Mouse (Mus musculus) ES-Bruce4 (cell line): ENCODE measurements around the gene Setd5. TPM values are rescaled to one million over a fixed set of nuclear protein-coding genes. Genes with fewer than 3 reads are reported as not detected.

ENCODE experiments used
- H3K27ac ChIP-seq: 2 replicates; pipeline ENCODE4 v1.5.1; 2012; ENCODE audit warnings: low read length, inconsistent platforms; ENCODE audit not compliant: insufficient read depth
- H3K27me3 ChIP-seq: 2 replicates; pipeline ENCODE4 v1.6.1; 2012; ENCODE audit warnings: mild to moderate bottlenecking, low read length, inconsistent platforms; ENCODE audit not compliant: control insufficient read depth, poor library complexity, insufficient read depth, severe bottlenecking
- H3K36me3 ChIP-seq: 2 replicates; pipeline ENCODE4 v1.6.1; 2012; ENCODE audit warnings: inconsistent platforms, mild to moderate bottlenecking, low read length, moderate library complexity; ENCODE audit not compliant: control insufficient read depth, poor library complexity, insufficient read depth, severe bottlenecking
- H3K4me1 ChIP-seq: one replicate; pipeline ENCODE4 v1.8.1; 2011; ENCODE audit warnings: low read length; ENCODE audit not compliant: control insufficient read depth, insufficient read depth
- H3K4me3 ChIP-seq: 2 replicates; pipeline ENCODE4 v1.5.1; 2011; ENCODE audit warnings: low read depth, mild to moderate bottlenecking, low read length
- H3K9ac ChIP-seq: 2 replicates; pipeline ENCODE4 v1.6.1; 2012; ENCODE audit warnings: low read depth, mild to moderate bottlenecking, inconsistent platforms; ENCODE audit not compliant: poor library complexity, severe bottlenecking
- H3K9me3 ChIP-seq: replicated peaks from 2 replicates; pipeline ENCODE4 v1.6.1; 2012; ENCODE audit warnings: mild to moderate bottlenecking, low read length, inconsistent platforms; ENCODE audit not compliant: control insufficient read depth, poor library complexity, insufficient read depth, severe bottlenecking
- CTCF ChIP-seq: IDR thresholded peaks from one replicate; pipeline ENCODE4 v1.8.1; 2011; ENCODE audit warnings: low read depth, low read length
- EP300 ChIP-seq: IDR thresholded peaks from 2 replicates; pipeline ENCODE4 v1.6.1; 2011; ENCODE audit warnings: low read depth, low read length; ENCODE audit not compliant: insufficient read depth
- POLR2A ChIP-seq: IDR thresholded peaks from one replicate; pipeline ENCODE4 v1.8.1; 2011; ENCODE audit warnings: low read length; ENCODE audit not compliant: insufficient read depth
- polyA plus RNA-seq: library from polyadenylated mRNA; stranded (reverse); fragments of >200 nt; gene quantifications from 2 replicates; pipeline ENCODE4 v1.2.4, GENCODE M21; 2011; ENCODE audit warnings: low read depth; ENCODE audit not compliant: missing spikeins, insufficient read depth, insufficient read length

The Setd5 gene
- polyA plus RNA-seq, 1 experiment, result 233 TPM

DNA sequence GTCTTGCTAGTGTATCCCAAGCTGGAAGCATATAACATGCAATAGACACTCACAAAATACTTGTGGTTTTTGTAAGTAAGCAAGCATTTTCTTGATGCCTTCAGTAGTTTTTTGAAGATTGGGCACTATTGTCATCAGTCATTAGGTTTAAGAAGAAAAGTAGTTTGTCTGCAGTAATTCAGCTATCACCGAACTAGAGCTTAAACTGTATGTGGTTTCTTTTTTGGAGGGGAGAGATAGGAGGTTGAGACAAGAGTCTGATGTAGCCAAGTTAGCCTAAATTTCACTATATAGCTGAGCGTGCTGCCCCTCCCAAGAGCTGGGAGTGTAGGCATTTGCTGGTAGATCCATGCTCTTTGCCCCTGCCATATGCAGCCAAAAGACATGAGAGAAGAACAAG is 28.8 kb upstream of the Setd5 start:
- peaks cover 28% of the 10 kb centered on the region for H3K36me3 ChIP-seq
- H3K4me1 ChIP-seq, result no peaks in the 10 kb centered on the region
- no peaks in the 10 kb centered on the region for H3K27me3 ChIP-seq
- TF ChIP-seq EP300 (no peak), POLR2A (no peak), CTCF (no peak)
- no peaks in the 10 kb centered on the region for H3K9me3 ChIP-seq
- no peak overlapping the region for H3K9ac ChIP-seq
- no peak overlapping the region for H3K27ac ChIP-seq
- H3K4me3 ChIP-seq, result no peak overlapping the region

DNA sequence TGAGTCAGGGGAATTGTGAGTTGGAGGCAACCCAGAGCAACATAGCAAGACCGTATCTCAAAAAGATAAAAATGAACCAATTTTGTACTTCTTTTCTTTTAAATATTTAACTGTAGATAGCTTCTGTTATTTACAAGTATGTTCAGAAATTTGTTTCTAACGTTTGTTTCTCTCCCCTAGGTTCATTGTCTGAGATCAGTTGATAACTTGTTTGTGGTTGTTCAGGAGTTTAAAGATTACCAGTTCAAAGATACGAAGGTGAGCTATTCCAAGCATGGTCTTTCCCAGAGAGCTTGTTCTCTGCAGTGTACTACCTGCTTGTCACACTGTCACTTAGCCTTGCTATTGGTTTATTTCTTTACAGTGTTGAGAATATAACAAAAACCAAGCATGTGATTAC is 28.0 kb upstream of the Setd5 start:
- H3K4me3 ChIP-seq, result no peak overlapping the region
- H3K9ac ChIP-seq, result no peak overlapping the region
- H3K36me3 ChIP-seq, result peaks cover 34% of the 10 kb centered on the region
- H3K4me1 ChIP-seq, result no peaks in the 10 kb centered on the region
- TF ChIP-seq POLR2A, result no peak
- no peak for TF ChIP-seq EP300
- TF ChIP-seq CTCF, result no peak
- H3K27me3 ChIP-seq, result no peaks in the 10 kb centered on the region
- no peaks in the 10 kb centered on the region for H3K9me3 ChIP-seq
- H3K27ac ChIP-seq, result no peak overlapping the region

DNA sequence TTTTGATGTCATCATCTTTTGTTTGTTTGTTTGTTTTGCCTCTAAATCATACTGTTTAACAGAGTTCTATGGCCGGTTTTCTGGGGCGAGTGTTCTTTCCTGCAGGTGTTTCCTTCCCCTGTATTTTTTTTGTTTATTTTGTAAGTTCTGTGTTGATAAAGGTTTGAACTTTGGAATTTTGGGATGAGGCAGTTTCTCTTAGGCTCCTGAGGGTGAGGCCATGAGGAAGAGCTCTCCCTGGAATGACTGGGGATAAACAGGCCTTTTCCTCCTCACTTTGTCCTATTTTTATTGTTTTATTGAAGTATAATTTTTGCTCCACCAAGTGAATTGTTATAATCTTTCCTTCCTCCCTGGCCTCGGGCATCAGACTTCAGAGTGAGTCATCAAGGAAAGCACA is 24.2 kb upstream of the Setd5 start:
- Histone ChIP-seq H3K9me3 (no peaks in the 10 kb centered on the region), H3K36me3 (peaks cover 61% of the 10 kb centered on the region), H3K27ac (no peak overlapping the region), H3K27me3 (no peaks in the 10 kb centered on the region), H3K9ac (no peak overlapping the region), H3K4me1 (no peaks in the 10 kb centered on the region), H3K4me3 (no peak overlapping the region)
- TF ChIP-seq POLR2A, result no peak
- TF ChIP-seq CTCF, result no peak
- TF ChIP-seq EP300, result no peak

DNA sequence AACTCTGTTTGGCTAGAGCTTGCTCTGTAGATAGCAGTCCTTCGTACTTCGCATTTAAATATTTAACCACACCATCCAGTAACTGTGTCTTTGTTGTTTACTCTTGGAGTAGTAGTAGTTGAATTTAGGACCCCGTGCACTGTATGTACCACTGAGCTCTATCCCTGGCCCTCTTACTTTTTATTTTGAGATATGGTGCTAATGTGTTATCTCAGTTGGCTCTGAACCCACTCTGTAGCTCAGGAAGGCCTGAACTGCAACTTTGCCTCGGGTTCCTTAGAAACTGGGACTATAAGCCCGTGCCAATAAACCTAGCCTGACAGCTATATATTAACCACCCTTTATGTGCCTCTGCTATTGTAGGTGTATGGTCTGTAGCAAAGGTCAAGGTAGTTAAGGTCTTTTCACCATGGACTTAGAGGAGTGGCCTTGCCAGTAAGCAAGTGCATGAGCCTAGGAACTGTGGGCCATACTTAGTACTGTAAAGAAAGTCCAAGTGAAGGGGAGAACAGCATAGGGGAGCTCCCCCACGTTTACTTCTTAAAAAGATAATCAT is 22.5 kb upstream of the Setd5 start:
- Histone ChIP-seq H3K27me3 (no peaks in the 10 kb centered on the region), H3K36me3 (peaks cover 71% of the 10 kb centered on the region), H3K9me3 (no peaks in the 10 kb centered on the region), H3K4me3 (no peak overlapping the region), H3K9ac (no peak overlapping the region), H3K4me1 (no peaks in the 10 kb centered on the region), H3K27ac (no peak overlapping the region)
- TF ChIP-seq EP300, result no peak
- TF ChIP-seq POLR2A, result no peak
- TF ChIP-seq CTCF, result no peak

DNA sequence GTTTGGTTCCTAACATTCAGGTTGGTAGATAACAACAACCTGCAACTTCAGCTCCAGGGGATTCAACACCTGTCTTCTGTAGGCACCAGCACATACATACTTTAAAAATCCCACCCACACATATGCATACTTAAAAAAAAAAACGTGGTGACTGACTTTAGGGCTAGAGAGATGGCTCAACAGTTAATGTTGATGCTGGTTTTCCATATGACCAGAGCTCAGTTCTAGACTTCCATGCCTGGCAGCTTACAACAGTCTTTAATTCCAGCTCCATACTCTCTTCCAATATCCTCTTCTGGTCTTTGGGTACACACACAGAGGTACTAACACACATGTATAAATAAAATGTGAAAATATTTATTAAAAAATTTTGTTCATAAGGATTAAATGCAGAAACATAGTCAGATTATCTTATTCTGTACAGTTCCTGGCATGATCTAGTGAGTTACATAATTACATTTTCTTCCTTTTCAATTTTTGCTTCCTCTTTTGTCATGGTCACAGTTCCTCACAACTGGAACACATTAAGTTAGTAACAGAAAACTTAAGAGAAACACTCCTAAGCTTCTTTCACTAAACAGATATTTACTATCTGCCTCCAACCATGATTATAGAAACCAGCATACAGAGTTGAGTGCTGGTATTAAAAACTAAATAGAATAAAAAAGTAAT is 16.1 kb upstream of the Setd5 start:
- Histone ChIP-seq H3K36me3 (peaks cover 81% of the 10 kb centered on the region), H3K9me3 (no peaks in the 10 kb centered on the region), H3K27me3 (no peaks in the 10 kb centered on the region), H3K4me3 (no peak overlapping the region), H3K27ac (no peak overlapping the region), H3K9ac (no peak overlapping the region), H3K4me1 (peaks cover 1% of the 10 kb centered on the region)
- TF ChIP-seq POLR2A, result no peak
- no peak for TF ChIP-seq EP300
- no peak for TF ChIP-seq CTCF

DNA sequence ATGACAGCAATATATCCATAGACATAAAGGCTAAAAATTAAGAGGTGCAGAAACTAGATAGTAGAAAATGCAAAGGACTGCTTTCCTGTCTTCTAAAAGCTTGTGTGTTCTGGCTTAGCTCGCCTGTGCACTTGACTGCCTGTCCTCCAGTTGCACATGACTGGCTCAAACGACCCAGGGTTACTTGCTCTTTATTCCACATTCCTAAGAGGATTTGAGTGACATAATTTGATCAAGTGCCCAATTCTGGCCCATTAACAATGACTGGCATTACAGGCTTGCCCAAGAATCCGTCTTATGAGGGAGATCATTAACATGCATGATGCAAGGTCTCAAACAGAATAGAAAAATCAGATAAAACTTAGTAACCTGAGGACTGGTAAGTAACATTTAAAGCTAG is 14.9 kb upstream of the Setd5 start:
- Histone ChIP-seq H3K36me3 (peaks cover 82% of the 10 kb centered on the region), H3K27me3 (no peaks in the 10 kb centered on the region), H3K9ac (no peak overlapping the region), H3K4me1 (peaks cover 1% of the 10 kb centered on the region), H3K4me3 (no peak overlapping the region), H3K9me3 (no peaks in the 10 kb centered on the region), H3K27ac (no peak overlapping the region)
- no peak for TF ChIP-seq POLR2A
